ENCODE assay signal across 13 mouse cellular contexts in genomic region chr4:41028272-41028671, GRCm38 (mm10). TPM values are rescaled to one million over a fixed set of nuclear protein-coding genes. Genes with fewer than 3 reads are reported as not detected.
DNase-seq lines count a peak whose midpoint lies in the region; ATAC-seq lines count a peak whose summit lies in the region.
"Had no signal": no experiment of that assay in that cellular context is flagged by ENCODE, and none has a peak within 500 bp of the region (broad histone marks: within the 10 kb centered on the region; RNA-seq: fewer than 3 reads in every experiment).

No protein-coding gene starts in this region.

- H3K27ac ChIP-seq in intestine, embryonic 15.5 days: no peak overlapping the region
- no peak overlapping the region for H3K27ac ChIP-seq in intestine, embryonic 16.5 days (ENCODE audit: low read length)
- H3K27ac ChIP-seq in hindbrain, embryonic 14.5 days: no peak overlapping the region
- H3K27ac ChIP-seq: limb, embryonic 15.5 days; neural tube, embryonic 15.5 days had no signal

- no peak overlapping the region for H3K9ac ChIP-seq in intestine, embryonic 15.5 days
- no peak overlapping the region for H3K9ac ChIP-seq in intestine, embryonic 16.5 days (ENCODE audit: low read depth, low read length)
- H3K9ac ChIP-seq in hindbrain, embryonic 14.5 days: no peak overlapping the region
- H3K9ac ChIP-seq: limb, embryonic 15.5 days; neural tube, embryonic 15.5 days had no signal

- H3K27me3 ChIP-seq in intestine, embryonic 15.5 days (replicated peaks): no peaks in the 10 kb centered on the region
- H3K27me3 ChIP-seq in intestine, embryonic 16.5 days (replicated peaks; ENCODE audit: control insufficient read depth, insufficient read depth, low read length): no peaks in the 10 kb centered on the region
- H3K27me3 ChIP-seq in hindbrain, embryonic 14.5 days (ENCODE audit: control insufficient read depth, insufficient read depth, low read length): no peaks in the 10 kb centered on the region
- H3K27me3 ChIP-seq: limb, embryonic 15.5 days; neural tube, embryonic 15.5 days had no signal

- intact Hi-C loops in left cerebral cortex, postnatal 25 days (cut with DNase I): no loop called here

- no peak overlapping the region for H3K4me3 ChIP-seq in intestine, embryonic 15.5 days (replicated peaks)
- H3K4me3 ChIP-seq in intestine, embryonic 16.5 days (ENCODE audit: low read length): no peak overlapping the region
- no peak overlapping the region for H3K4me3 ChIP-seq in hindbrain, embryonic 14.5 days (replicated peaks; ENCODE audit: low read length)
- H3K4me3 ChIP-seq: limb, embryonic 15.5 days; neural tube, embryonic 15.5 days had no signal

- peaks cover 12% of the 10 kb centered on the region for H3K36me3 ChIP-seq in intestine, embryonic 15.5 days
- peaks cover 3% of the 10 kb centered on the region; the same call in 1 of the 2 replicates for H3K36me3 ChIP-seq in intestine, embryonic 16.5 days (ENCODE audit: control insufficient read depth, insufficient read depth, low read length)
- peaks cover 29% of the 10 kb centered on the region for H3K36me3 ChIP-seq in hindbrain, embryonic 14.5 days (replicated peaks; ENCODE audit: control insufficient read depth, insufficient read depth)

- ATAC-seq in intestine, embryonic 15.5 days: peak; percentile 31; the same call in 1 of the 2 replicates
- no peak for ATAC-seq in intestine, embryonic 16.5 days
- ATAC-seq in hindbrain, embryonic 14.5 days (ENCODE audit: low FRiP score): no peak

- WGBS in intestine, embryonic 15.5 days: 81% methylated on average over 4 of the region's 4 CpGs
- WGBS in intestine, embryonic 16.5 days: 83% methylated on average over 4 of the region's 4 CpGs
- WGBS in hindbrain, embryonic 14.5 days: 80% methylated on average over 4 of the region's 4 CpGs

- H3K4me1 ChIP-seq in intestine, embryonic 15.5 days (replicated peaks): no peaks in the 10 kb centered on the region
- 0 out of 2 replicates have a peak, but pooled peaks cover 2% of the 10 kb centered on the region for H3K4me1 ChIP-seq in intestine, embryonic 16.5 days (ENCODE audit: control insufficient read depth, insufficient read depth, low read length)
- H3K4me1 ChIP-seq in hindbrain, embryonic 14.5 days (replicated peaks; ENCODE audit: control insufficient read depth, insufficient read depth, low read length): no peaks in the 10 kb centered on the region
- H3K4me1 ChIP-seq: limb, embryonic 15.5 days; neural tube, embryonic 15.5 days had no signal

- peak; percentile 51 for DNase-seq in 3T3-L1 (ENCODE audit: low read depth, low spot score)
- DNase-seq in CD4-positive helper T cell, adult 2 months (ENCODE audit: low read depth, low spot score): peak; percentile 28
- peak; percentile 31 for DNase-seq in c-Kit-positive CD71-negative TER-119-negative erythroid progenitor cells, embryonic 14.5 days (ENCODE audit: low read depth)
- DNase-seq in frontal cortex, postnatal 36 days (ENCODE audit: low spot score in 2 of 2): no peak
- no peak for DNase-seq in left cerebral cortex, postnatal 25 days (ENCODE audit: low spot score in 2 of 2)
- no peak for DNase-seq in hindbrain, embryonic 14.5 days (ENCODE audit: low spot score)
- DNase-seq: cerebellum, adult 11 months had no signal

- H3K9me3 ChIP-seq in intestine, embryonic 15.5 days: no peaks in the 10 kb centered on the region
- no peaks in the 10 kb centered on the region for H3K9me3 ChIP-seq in intestine, embryonic 16.5 days (ENCODE audit: control insufficient read depth, low read length)
- no peaks in the 10 kb centered on the region for H3K9me3 ChIP-seq in hindbrain, embryonic 14.5 days (ENCODE audit: control insufficient read depth, low read length)
- H3K9me3 ChIP-seq: limb, embryonic 15.5 days; neural tube, embryonic 15.5 days had no signal

- no peak overlapping the region for H3K4me2 ChIP-seq in intestine, embryonic 15.5 days (replicated peaks)
- no peak overlapping the region for H3K4me2 ChIP-seq in intestine, embryonic 16.5 days (ENCODE audit: low read depth, low read length)
- H3K4me2 ChIP-seq in hindbrain, embryonic 14.5 days (replicated peaks): no peak overlapping the region
- H3K4me2 ChIP-seq: limb, embryonic 15.5 days; neural tube, embryonic 15.5 days had no signal

RNA-seq across cellular contexts. Expression of gene Aqp7, which starts 19.7 kb away (rescaled TPM):
- 0.35 and 0.62 TPM in 2 replicates for polyA plus RNA-seq in intestine, embryonic 15.5 days (2015; fragmentation: Nextera tagmentation; extraction: Ambion mirVana)
- polyA plus RNA-seq in intestine, embryonic 16.5 days (2015; fragmentation: Nextera tagmentation; extraction: Ambion mirVana): 0.56 and 0.83 TPM in 2 replicates
- total RNA-seq in left cerebral cortex, postnatal 25 days (2021): not detected
- not detected in 2 replicates for polyA plus RNA-seq in hindbrain, embryonic 14.5 days (2014; fragmentation: Nextera tagmentation; extraction: Ambion mirVana)
- total RNA-seq: hematopoietic stem cell, adult 5-6 weeks; megakaryocyte, adult 5-6 weeks had no signal
- polyA plus RNA-seq: neural tube, embryonic 15.5 days had no signal

RNA-seq across cellular contexts. Expression of gene Nfx1, which starts 57.6 kb away (rescaled TPM):
- polyA plus RNA-seq in intestine, embryonic 15.5 days (2015; fragmentation: Nextera tagmentation; extraction: Ambion mirVana): 71.8 and 74.7 TPM in 2 replicates
- 69.1 and 70.5 TPM in 2 replicates for polyA plus RNA-seq in intestine, embryonic 16.5 days (2015; fragmentation: Nextera tagmentation; extraction: Ambion mirVana)
- 10 to 100 TPM; 67.2 to 71.4 TPM for total RNA-seq in left cerebral cortex, postnatal 25 days (2021)
- polyA plus RNA-seq in hindbrain, embryonic 14.5 days (2014; fragmentation: Nextera tagmentation; extraction: Ambion mirVana): 99.1 and 99.7 TPM in 2 replicates

Comparison
In these comparisons a context has a peak if more than half of its experiments do, and no peak if none do; other contexts are left out.
1. DNase-seq: peak in 3T3-L1 (single experiment), CD4-positive helper T cell, adult 2 months (single experiment) and c-Kit-positive CD71-negative TER-119-negative erythroid progenitor cells, embryonic 14.5 days (single experiment); none in frontal cortex, postnatal 36 days (0 of 2), left cerebral cortex, postnatal 25 days (0 of 2) and hindbrain, embryonic 14.5 days (single experiment).